Mouse (Mus musculus) gastrocnemius, postnatal 4 days (tissue): Measurements from ENCODE around the gene Rps6kb1. TPM values are rescaled to one million over a fixed set of nuclear protein-coding genes. Genes with fewer than 3 reads are reported as not detected.
A peak's percentile ranks its signal among the peaks of the same experiment; 100 is the strongest.
"Not testable (repeated sequence)": the region's sequence is repeated elsewhere in the genome, so short reads cannot be mapped to it uniquely, and the experiment has no call there.

Source experiments
- DNase-seq, 2 experiments: peaks; one replicate each; pipeline ENCODE4 v3.0.0; 2021 to 2022; ENCODE audit warnings: low spot score in 2 of 2, mixed read lengths in 2 of 2
- total RNA-seq, 2 experiments: library from RNA; stranded (reverse); gene quantifications; 2 replicates each; pipeline ENCODE4 v1.2.3; 2021

Rps6kb1 gene
- total RNA-seq, 2 experiments from 2014 or later, result 50.5 to 56.8 TPM

DNA sequence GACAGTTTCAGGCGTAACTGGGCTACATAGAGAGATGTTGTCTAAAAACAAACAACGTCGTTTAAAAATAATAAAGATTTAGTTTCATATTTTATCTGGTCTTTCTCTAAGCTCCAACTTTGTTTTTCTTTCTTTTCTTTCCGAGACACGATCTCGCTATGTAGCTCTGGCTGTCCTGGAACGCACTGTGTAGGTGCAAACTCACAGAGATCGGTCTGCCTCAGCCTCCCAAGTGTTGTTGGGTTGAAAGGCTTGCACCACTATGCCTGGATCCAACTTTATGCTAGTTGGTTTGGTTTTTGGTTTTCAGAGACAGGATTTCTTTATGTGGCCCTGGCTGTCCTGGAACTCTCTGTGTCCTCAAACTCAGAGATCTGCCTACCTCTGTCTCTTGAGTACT lies 951 bp upstream of the Rps6kb1 start:
- DNase-seq, result no peak

DNA sequence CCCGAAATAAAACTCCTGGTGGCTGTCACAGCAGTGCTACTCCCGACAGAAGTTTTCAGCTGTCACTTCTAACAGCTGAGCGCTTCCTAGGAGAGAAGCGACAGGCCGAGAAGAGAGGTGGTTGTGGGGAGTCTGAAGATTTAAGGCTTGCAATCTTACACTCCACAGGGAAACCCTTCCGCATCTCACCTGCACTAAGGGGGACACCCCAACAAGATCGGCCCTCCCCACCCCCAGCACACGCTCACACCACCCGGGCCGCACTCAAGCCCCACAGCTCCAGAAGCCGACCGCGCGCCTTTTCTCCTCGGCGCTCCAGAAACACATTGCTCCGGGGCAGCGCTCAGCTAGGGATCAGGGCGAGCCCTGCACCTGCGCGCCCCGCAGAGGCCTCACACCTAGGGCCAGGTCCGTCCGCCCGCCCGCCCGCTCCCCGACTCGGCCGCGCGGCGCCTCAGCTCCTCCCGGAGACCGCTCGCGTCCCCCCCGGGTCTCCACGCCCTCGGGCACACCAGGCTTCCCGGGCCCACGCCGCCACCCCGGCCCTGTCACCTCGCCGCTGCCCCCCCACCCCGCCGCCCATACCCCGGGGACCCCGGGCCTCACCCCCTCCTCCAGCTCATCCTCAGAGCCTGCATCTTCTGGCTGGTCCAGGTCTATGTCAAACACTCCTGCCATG lies 506 bp downstream of the Rps6kb1 start:
- DNase-seq, result peak in 1 of 2 experiments; percentile 31

DNA sequence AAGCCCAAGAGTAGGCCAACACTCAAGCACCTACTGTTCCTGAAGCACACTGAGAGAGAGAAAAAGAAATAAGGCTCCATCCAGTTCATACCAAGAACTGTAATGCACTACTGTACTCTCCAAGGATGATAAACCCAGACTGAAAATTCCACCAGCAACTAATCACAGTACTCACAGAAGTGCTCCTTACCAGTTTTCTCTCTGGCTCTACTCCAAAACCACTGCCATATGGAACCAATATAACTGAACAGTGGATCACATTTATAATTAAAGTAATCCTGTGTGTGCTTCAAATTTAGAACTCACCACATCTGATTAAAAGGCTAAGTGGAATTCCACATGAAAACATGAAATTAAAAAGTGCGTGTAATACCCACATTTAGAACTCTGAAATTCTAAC lies 1.8 kb downstream of the Rps6kb1 start:
- DNase-seq, result no peak

DNA sequence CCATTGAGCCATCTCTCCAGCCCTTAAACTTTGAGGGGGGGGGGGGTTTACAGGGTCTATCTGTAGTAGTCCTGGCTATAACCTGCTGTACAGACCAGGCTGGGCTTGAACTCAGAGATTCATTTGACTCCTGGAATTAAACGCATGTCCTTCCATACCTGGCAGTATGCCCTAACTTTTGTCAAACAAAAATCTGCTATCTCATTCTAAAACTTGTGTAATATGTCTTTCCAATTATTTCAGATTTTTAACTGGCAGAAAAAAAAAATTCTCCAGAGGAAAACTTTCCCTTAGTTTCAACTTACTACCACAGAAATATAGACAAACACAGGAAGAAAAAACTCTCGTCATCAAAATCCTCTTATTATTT lies 4.1 kb downstream of the Rps6kb1 start:
- DNase-seq, result no peak

DNA sequence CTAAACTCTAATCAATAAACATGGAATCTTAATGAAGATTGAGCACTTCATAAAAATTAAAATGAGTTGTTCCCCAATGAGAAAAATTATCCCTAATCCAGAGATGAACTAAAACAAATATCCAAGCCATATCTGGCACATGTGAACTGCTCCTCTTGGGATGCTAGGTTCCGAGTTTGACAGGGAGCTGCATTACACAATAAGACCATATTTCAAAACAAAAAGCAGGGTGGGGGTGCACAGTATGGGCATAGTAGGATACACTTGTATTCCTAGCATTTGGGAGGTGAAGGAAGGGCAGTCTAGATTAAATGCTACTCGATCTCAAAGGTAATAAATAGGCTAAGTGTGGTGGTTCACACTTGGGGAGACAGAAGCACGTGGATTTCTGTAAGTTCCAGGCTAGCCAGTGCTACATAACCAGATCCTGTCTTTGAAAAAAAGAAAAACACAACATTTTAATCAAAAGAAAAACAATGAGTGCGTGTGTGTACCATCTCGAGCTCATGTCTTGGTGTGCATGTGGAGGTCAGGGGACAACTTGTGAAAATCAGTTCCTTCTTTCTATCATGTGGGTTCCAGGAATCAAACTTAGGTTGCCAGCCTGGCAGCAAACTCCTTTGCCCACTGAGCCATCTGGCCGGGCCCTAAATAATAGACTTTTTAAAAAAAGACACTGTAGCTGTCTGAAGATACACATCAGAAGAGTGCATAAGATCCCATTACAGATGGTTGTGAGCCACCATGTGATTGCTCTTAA lies 4.7 kb downstream of the Rps6kb1 start:
- no peak for DNase-seq

DNA sequence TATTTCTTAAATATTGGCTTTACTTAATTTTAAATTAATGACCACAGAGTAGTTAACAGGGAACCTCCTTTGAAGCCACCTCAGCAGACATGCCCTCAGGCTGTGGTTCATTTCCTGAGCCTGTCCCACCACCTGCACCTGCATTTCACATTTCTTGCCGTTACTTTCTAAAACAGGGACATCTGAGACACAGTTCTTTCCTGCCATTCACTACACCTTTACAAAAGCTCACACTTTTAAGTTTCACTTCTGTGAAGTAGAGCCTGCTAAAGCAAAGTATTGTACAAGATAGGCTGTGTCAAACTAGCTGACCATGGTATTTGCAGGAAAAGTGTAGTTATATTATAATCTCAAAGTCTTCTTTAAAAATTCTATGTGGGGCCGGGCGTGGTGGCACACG lies 5.8 kb downstream of the Rps6kb1 start:
- DNase-seq, result no peak

DNA sequence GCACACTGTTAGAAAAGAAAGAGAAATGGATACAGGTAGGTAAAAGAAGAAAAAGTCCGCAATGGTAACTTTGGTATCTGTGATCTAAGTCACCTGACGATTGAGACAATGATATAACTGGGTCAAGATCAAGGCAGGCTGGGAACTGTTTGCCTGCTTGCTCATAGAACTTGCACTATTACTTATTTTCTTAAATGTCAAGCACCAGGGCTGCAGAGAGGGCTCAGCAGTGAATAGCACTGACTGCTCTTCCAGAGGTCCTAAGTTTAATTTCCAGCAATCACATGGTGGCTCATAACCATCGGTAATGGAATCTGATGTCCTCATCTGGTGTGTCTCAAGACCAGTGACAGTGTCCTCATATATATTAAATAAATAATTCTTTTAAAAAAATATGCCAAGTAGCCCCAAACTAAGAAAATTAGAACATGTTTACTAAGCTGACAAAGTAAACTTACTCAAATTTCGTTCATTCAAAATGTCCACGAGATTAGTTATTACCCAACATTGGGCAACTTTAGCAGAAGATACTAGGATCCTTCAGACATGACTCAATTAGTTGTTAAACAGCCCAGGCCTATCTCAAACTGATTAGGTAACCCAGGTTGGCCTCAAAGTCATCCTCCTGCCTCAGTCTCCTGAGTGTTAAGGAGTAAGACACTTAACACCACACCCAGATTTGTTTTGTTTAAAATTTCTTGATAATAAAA lies 10.2 kb downstream of the Rps6kb1 start:
- no peak for DNase-seq

DNA sequence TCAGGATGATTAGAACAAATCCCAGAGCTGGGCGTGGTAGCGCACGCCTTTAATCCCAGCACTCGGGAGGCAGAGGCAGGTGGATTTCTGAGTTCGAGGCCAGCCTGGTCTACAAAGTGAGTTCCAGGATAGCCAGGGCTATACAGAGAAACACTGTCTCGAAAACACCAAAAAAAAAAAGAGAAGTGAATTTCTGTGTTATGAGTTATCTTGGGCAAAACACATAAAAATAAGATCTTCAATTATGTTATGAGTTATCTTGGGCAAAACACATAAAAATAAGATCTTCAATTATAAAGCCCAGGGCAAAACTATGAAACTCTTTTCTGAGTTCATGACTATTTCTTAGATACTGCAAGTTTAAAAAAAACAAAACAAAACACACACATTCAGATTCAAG lies 11.3 kb downstream of the Rps6kb1 start:
- not testable (repeated sequence) for DNase-seq

DNA sequence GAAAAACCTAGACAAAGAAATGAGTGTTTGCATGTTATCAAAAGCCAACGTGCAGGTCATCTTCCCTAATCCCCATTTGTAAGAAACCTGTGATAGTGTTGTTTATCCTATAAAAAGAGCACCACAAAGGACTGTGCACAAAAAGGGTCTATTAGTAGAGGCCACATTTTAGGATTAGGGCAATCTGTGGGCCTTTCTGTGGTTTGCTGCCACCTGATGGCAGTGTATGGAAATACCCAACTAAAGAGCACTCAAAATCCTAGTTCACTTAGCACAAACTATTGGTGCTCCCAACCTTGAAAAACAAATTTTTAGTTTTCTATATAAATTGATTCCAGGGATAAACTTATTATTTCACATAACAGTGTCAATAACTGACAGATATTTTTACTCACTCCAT lies 11.8 kb downstream of the Rps6kb1 start:
- no peak for DNase-seq

DNA sequence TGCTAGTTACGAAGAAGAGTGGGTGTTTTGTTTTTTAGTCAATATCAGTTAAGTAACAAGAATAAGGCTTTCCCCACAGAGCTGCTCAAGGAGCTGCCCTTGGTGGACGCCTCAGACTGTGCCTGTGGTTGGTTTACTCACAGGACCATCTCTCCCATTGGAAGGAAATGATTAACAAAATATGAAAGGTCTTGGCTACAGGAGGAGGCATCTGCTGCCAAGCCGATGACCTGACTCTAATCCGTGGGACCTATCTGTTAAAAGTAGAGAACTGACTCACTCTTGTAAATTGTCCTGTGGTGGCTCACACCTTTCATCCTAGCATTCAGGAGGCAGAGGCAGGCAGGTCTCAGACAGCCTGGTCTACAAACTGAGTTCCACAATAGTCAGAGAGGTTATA lies 17.1 kb downstream of the Rps6kb1 start:
- DNase-seq, result no peak

DNA sequence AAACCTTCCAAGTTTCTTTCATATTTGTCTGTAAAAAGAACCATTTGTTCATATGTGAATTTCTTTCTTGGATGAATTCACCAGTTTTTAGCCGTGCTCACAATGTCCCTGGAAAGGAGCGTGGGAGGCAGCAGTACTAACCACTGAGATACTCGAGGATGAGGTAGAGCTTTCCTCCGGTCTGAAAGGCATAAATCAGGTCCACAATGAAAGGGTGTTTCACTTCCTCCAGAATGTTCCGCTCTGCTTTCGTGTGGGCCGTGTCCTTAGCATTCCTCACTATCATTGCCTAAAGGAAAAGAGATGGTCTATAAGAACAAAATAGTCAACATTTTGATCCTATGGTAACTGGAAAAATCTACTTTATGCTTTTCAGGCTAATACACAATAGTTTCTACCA lies 24.9 kb downstream of the Rps6kb1 start:
- no peak for DNase-seq

DNA sequence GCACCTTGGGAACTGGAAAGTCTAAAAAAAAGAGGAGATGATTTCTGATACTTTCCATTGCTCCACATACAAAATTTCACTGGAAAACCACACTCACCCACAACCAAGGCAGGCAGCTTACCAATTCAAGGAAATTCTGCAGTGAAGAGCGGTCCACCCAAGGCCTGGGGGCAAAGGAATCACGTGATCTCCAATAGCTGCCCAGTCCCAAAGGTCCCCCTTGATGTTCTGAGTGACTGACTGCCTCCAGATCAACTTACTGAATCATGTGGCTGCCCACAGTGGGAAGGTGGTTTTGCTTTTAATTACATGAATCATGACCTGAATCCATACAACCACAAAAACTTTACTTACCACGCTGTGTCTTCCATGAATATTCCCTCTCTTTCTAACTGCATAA lies 27.4 kb downstream of the Rps6kb1 start:
- no peak for DNase-seq

DNA sequence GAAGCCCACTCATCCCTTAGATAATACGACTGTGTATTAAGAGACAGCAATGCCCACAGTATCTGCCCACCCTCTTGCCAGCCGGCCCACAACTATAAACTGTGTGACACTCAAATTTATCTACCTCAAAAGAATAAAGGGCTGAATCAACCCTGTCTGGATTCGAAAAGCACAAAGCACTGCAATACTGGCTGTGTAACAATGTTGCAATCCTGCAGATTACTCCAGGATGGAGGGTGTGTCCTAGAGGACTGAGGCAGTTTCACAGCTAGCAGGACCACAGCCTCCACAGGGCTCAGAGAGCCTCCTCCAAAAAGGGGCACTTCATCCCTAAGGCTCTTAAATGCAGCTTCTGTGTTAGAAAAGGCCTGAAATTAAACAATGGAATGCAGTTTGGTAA lies 28.0 kb downstream of the Rps6kb1 start:
- no peak for DNase-seq

DNA sequence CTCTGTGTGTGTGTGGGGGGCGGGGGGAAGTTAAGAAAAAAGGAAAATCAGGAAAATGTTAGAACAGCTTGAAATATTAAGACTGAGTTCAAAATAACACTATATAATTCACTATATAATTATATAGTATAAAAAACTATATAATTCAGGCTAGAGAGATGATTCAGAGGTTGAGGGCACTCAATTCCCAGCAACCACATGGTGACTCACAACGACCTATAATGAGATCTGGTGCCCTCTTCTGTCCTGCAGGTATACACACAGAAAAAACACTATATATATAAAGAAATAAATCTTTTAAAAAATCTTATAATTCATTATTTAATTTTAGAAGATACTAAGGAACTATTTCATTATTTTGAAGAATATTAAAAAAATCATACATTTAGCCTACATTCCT lies 36.6 kb downstream of the Rps6kb1 start:
- DNase-seq, result no peak

DNA sequence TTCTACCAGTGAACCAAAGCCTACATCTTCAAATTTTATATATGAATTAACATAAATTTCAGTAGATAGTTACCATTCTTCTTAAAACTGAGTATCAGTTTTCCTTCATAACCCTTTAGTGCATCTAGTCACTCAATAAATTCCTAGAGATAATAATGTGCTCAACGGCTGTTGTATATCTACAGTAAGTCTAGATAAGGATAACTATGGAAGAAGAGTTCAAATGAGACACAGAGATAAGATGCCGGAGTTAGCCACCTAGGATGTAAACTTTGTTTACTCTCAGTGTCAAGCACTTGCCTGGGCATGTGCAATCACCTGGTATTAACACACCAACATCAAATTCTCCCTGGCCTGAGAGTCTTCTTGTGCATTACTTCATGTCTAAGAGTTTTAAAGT lies 37.3 kb downstream of the Rps6kb1 start:
- DNase-seq, result no peak

DNA sequence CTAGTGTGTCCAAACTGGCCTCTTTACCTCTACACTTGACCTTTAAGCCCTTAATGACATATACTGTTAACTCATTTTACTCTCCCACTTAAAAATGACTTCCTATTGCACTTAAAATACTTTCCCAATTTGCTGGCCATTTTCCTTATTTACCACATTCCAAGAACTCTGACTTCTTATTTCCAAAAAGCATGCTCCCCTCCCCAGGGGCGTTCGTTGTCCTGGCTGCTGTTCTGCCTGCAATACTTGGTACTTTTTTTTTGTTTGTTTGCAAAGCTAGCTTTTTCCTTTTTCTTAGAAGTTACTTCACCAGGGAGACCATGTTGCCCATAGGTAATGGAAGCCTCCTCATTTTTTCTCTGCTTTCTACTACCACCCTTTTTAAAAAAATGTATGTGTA lies 41.5 kb downstream of the Rps6kb1 start:
- DNase-seq, result no peak

DNA sequence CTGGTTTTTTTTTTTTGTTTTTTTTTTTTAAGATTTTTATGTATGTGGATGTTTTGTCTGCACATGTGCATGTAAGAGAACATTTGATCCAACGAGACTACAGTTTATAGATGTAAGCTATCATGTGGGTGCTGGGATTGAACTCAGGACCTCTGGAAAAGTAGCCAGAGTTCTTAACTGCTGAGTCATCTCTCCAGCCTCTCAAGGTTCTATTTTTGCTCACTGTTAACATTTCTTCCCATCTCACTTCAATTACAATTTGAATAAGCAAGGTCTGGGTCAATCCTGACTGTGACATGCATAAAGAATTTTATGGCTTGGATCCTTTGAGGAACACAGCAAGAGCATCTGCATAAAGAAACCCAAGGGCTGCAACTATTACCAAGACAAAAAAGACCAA lies 43.8 kb downstream of the Rps6kb1 start:
- DNase-seq, result no peak

DNA sequence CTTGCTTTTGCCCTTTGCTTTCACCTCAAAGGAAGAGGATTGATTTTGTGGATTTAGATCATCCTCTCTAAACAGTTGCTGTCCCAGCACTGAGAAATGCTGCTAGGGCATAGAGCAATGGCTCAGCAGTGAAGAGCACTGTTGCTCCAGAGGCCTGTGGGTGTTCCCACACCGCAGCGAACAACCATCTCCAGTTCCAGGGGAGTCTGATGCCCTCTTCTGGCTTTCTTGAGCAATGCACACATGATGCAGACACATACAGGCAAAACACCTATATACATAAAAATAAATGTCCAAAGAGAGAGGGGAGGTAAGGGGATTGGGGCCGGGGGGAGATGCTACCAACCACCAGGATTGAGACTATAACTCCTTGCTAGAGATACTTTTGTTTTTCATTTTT lies 46.7 kb downstream of the Rps6kb1 start:
- DNase-seq, result no peak

DNA sequence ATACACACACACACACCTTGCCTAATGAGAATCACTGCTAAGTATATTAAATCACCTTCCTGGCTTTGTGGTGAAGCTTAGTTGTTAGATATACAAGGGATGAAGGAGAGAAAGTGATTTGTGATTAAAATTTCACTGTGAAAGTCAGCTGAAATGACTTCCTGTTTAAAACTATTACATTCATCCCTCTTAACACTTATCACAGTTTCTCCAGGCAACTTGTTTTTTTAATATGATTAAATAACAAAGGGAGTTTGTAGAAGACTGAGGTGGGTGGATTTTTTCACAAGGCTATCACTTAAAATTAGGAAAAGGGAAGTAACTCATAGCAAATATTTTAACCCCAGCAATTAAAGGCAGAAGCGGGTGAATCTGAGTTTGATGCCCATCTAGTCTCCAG lies 47.2 kb downstream of the Rps6kb1 start:
- no peak for DNase-seq

DNA sequence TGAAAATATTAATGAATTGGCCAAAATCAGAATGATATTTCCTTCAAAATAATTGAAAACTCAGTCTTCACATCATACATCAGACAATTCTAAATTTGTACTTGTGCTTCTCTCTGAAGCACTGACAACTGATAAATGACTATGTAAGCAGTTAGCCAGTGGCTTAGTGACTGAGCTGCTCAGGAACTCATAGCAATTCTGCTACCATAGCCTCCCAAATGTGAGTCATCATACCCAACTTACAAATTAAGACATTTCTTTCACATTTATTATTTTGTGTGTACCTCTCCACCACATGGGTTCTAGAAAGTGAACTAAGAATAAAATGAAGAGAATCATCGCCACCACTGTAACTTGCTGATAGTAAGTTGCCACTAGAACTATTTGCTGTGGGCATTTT lies 53.8 kb downstream of the Rps6kb1 start:
- DNase-seq, result no peak

DNA sequence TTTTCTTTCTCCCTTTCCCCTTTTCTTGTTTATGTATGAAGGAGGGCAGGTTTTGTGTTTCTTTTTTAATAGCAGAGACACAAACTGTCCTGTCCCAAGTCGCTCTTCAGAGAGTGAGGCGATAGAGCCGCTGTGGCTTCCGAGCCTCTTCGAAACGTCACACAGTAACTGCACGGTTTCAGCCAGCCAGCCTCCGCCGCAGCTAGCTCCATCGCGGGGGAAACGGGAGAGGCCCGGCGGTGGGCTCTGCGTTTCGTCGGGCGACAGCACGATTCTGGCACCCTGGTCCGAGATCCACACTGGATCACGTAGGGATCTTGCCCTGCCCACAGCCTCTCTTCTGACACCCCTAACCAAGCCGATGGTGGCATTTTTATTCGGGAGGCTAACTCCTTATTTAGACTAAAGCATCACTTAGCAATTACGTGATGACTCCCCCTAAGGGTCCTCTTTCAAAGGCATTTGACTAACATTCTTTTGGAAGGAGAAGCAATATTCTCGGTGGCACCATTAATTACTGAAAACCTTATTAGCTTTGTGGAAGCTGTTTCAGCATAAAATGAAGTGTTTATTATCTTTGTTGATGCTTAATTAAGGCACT lies 59.6 kb downstream of the Rps6kb1 start:
- peak; percentile 33 to 54 for DNase-seq
